Mouse (Mus musculus) kidney, adult 10 weeks (tissue): ENCODE measurements around the gene Nit2. TPM values are rescaled to one million over a fixed set of nuclear protein-coding genes. Genes with fewer than 3 reads are reported as not detected.

Experiments used
- polyA plus RNA-seq: library from polyadenylated mRNA; stranded (reverse); fragments of 350-450 nt; fragmentation: Illumina TruSeq; extraction: RNeasy Lipid Tissue Mini Kit (QIAGEN cat#74804); gene quantifications from one replicate; pipeline ENCODE4 v1.2.3, GENCODE M21; 2014; ENCODE audit warnings: low read depth, low replicate concordance

The Nit2 gene
- polyA plus RNA-seq: 229 TPM

DNA sequence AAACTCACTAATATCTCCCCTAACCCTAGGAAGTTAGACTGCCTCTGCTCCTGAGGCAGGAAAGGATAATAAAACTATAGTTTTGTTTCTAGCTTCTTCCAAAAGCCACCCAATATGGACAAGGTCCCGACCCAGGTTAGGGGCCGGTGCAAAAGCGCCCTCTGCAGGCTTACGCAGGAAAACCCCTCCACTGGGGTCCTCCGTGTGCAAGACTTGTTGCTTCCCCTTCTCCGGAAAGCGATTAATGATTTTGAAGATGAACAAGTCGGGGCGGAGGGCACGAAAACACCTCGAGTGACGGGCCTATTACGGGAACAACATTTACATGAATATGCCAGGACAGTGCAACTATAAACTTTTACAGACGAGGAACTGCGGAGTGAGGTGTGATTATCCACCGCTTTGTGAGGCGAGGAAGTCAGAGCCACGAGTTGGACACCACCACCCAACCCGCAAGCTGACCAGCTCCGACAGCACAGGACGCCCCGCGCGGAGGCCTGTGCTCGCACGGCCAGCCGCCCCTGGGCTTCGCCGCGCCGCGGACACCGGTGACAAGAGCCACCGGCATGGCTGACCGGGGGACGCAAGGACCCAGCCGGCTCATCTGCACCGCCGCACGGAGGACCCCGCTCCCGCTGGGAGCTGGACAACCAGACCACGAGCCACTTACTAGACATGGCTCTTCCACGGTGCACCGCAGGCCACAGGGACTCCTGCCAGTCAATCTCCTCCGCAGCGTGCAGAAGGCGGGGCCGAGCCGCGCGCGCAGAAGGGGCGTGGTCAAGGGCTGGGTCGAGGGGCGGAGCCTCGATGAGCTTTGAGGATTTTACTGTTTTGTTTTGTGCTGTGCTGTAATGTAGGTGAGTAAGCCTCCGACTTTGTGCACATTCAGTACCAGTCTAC lies at the start of gene Nit2:
Gene Nit2, minus strand, starts transcription at position 731 of the 903 bp plus-strand sequence.

DNA sequence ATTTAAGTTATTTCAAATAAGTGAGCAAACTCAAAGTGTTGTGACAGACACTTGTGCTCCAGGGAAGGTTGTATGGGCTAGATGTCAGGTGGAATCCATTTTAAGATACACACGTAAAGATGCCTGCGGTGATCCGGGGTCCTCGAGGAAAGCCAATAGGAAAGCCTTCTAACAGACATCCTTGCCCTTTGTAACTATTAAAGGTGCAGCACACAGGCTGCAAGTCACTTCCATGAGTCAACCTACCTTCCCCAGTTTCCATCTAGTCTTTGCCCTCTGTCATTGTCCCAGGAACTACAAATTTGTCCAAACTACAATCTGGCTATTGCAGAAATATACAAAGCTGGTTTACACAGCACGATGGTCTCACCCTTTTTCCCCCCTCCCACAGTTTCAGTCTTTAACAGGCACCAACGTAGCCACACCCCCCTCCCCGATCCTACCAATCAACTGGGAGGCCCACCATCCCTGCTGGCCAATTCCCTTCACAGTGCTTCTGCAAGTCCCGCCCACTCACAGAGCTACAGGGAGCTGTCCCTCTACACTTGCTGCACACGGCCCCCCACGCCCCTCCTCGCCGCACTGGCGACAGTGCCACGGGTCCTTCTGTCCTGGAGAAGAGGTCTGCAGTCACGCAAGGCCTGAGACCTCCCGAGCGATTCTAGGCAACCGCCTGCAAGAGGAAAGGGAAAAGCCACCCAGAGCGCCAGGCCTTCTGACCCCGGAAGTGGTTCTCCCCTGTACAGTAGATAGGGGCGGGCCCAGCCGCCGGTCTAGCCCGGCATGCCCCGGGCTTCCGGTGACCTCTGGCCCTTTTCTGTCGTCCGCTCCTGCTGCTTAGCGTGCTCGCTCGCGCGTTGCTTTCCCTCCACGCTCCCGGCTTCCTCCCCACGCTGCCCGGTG lies 46.0 kb downstream of the Nit2 start, which contains the start of gene Tomm70a:
Gene Tomm70a, plus strand, starts transcription at position 791 of the 903 bp plus-strand sequence.

Other genes starting within 250 kb of the Nit2 start
- gene Lnp1, start 239.3 kb downstream of the Nit2 start, polyA plus RNA-seq: not detected
- not detected for gene Tmem45a2, start 96.0 kb downstream of the Nit2 start, polyA plus RNA-seq
- gene Tomm70a, start 45.6 kb downstream of the Nit2 start, polyA plus RNA-seq: 116 TPM
- 46.7 TPM for gene Tbc1d23, start 64.2 kb upstream of the Nit2 start, polyA plus RNA-seq
- gene Tmem30c, start 125.5 kb upstream of the Nit2 start, polyA plus RNA-seq: not detected
- 48.5 TPM for gene Filip1l, start 185.8 kb upstream of the Nit2 start, polyA plus RNA-seq